Mouse (Mus musculus): ENCODE results near the gene Cks1b.

Cks1b gene

GRCm38 (mm10) chr3:89425876-89426275 is 7.7 kb upstream of the Cks1b start:
- DNase-seq (ENCODE audit: low read depth, low spot score), result no peak

GRCm38 (mm10) chr3:89425141-89425525 is 7.0 kb upstream of the Cks1b start:
- no peak for DNase-seq (ENCODE audit: low read depth, low spot score)

- no peak for DNase-seq (ENCODE audit: low read depth, low spot score)
These were observed 6.4 kb upstream of the Cks1b start for GRCm38 (mm10) chr3:89424416-89425140.

GRCm38 (mm10) chr3:89422556-89423205 is 4.5 kb upstream of the Cks1b start:
- no peak for DNase-seq (ENCODE audit: low read depth, low spot score)

- no peak for DNase-seq (ENCODE audit: low read depth, low spot score)
These were observed 3.8 kb upstream of the Cks1b start for GRCm38 (mm10) chr3:89421810-89422473.

GRCm38 (mm10) chr3:89421002-89421774 is 3.0 kb upstream of the Cks1b start:
- DNase-seq (ENCODE audit: low read depth, low spot score), result no peak

- no peak for DNase-seq (ENCODE audit: low read depth, low spot score)
These were observed 2.2 kb upstream of the Cks1b start for GRCm38 (mm10) chr3:89420421-89420820.

- no peak for DNase-seq (ENCODE audit: low read depth, low spot score)
These were observed 1.8 kb upstream of the Cks1b start for GRCm38 (mm10) chr3:89419981-89420380.

- no peak for DNase-seq (ENCODE audit: low read depth, low spot score)
These were observed 1.4 kb upstream of the Cks1b start for GRCm38 (mm10) chr3:89419571-89419970.

GRCm38 (mm10) chr3:89418861-89419250 is 673 bp upstream of the Cks1b start:
- no peak for DNase-seq (ENCODE audit: low read depth, low spot score)

- no peak for DNase-seq (ENCODE audit: low read depth, low spot score)
These were observed 378 bp downstream of the Cks1b start for GRCm38 (mm10) chr3:89417840-89418169.

- DNase-seq (ENCODE audit: low read depth, low spot score), result no peak
These were observed 1.1 kb downstream of the Cks1b start for GRCm38 (mm10) chr3:89417131-89417530.

- DNase-seq (ENCODE audit: low read depth, low spot score), result no peak
These were observed 2.0 kb downstream of the Cks1b start for GRCm38 (mm10) chr3:89416158-89416557.

- DNase-seq (ENCODE audit: low read depth, low spot score), result peak; percentile 100
These were observed 6.4 kb downstream of the Cks1b start, which contains the start of gene Flad1 for GRCm38 (mm10) chr3:89411490-89412393. Gene Flad1, minus strand, starts transcription at chr3:89411870.

- DNase-seq (ENCODE audit: low read depth, low spot score), result no peak
These were observed 7.3 kb downstream of the Cks1b start for GRCm38 (mm10) chr3:89410864-89411263.

- DNase-seq (ENCODE audit: low read depth, low spot score), result no peak
These were observed 8.5 kb downstream of the Cks1b start for GRCm38 (mm10) chr3:89409701-89410100.

GRCm38 (mm10) chr3:89408448-89408847 is 9.7 kb downstream of the Cks1b start:
- DNase-seq (ENCODE audit: low read depth, low spot score), result no peak

- DNase-seq (ENCODE audit: low read depth, low spot score), result no peak
These were observed 11.3 kb downstream of the Cks1b start for GRCm38 (mm10) chr3:89406887-89407286.

- no peak for DNase-seq (ENCODE audit: low read depth, low spot score)
These were observed 15.5 kb downstream of the Cks1b start, which contains the start of gene Lenep for GRCm38 (mm10) chr3:89402693-89403092. Gene Lenep, minus strand, starts transcription at chr3:89402793.

- no peak for DNase-seq (ENCODE audit: low read depth, low spot score)
These were observed 16.9 kb downstream of the Cks1b start for GRCm38 (mm10) chr3:89401329-89401728.

GRCm38 (mm10) chr3:89396654-89397005 is 21.6 kb downstream of the Cks1b start:
- no peak for DNase-seq (ENCODE audit: low read depth, low spot score)

Data from retina, postnatal 7 days (tissue).